Mouse (Mus musculus) heart, embryonic 11.5 days (tissue): ENCODE data around the gene Gm15262. TPM values are rescaled to one million over a fixed set of nuclear protein-coding genes. Genes with fewer than 3 reads are reported as not detected.
"Not testable (repeated sequence)": the region's sequence is repeated elsewhere in the genome, so short reads cannot be mapped to it uniquely, and the experiment has no call there.

Experiments
- ATAC-seq: fragments of 200-750 bp; cut with Nextera tagmentation; replicated peaks from 2 replicates; pipeline ENCODE4 v1.8.0; 2017; ENCODE audit warnings: moderate library complexity; ENCODE audit not compliant: insufficient number of reproducible peaks, low FRiP score, low TSS enrichment
- H3K27ac ChIP-seq: fragments of 300-500 bp; sonication (generic); 2 replicates; pipeline ENCODE4 v1.5.1; 2014; ENCODE audit warnings: mild to moderate bottlenecking, low read depth, low read length
- H3K27me3 ChIP-seq: fragments of 300-500 bp; sonication (generic); 2 replicates; pipeline ENCODE4 v1.6.1; 2014; ENCODE audit warnings: mild to moderate bottlenecking, low read length, mixed read lengths; ENCODE audit not compliant: control insufficient read depth, insufficient read depth
- H3K36me3 ChIP-seq: fragments of 300-500 bp; sonication (generic); 2 replicates; pipeline ENCODE4 v1.6.1; 2014; ENCODE audit warnings: mild to moderate bottlenecking, low read length, moderate library complexity, mixed read lengths; ENCODE audit not compliant: control insufficient read depth, insufficient read depth
- H3K4me1 ChIP-seq: fragments of 300-500 bp; sonication (generic); 2 replicates; pipeline ENCODE4 v1.6.1; 2014; ENCODE audit warnings: low read length; ENCODE audit not compliant: control insufficient read depth, insufficient read depth
- H3K4me2 ChIP-seq: fragments of 300-500 bp; sonication (generic); 2 replicates; pipeline ENCODE4 v1.6.1; 2014; ENCODE audit warnings: mild to moderate bottlenecking, moderate library complexity
- H3K4me3 ChIP-seq: fragments of 300-500 bp; sonication (generic); 2 replicates; pipeline ENCODE4 v1.5.1; 2014; ENCODE audit warnings: low read depth, low read length
- H3K9ac ChIP-seq: fragments of 300-500 bp; sonication (generic); 2 replicates; pipeline ENCODE4 v1.6.1; 2014; ENCODE audit warnings: mild to moderate bottlenecking, low read depth, low read length, moderate library complexity
- H3K9me3 ChIP-seq: fragments of 300-500 bp; sonication (generic); replicated peaks from 2 replicates; pipeline ENCODE4 v1.6.1; 2016; ENCODE audit warnings: low read length; ENCODE audit not compliant: control insufficient read depth
- WGBS: fragments of 180-500 bp; shearing (Covaris S2); extraction: QIAGEN DNeasy Blood & Tissue Kit; methylation state at CpG from one replicate; pipeline ENCODE4 v1.1.7; 2014; ENCODE audit not compliant: insufficient replicate concordance; 5-methylcytosine and 5-hydroxymethylcytosine counted together
- polyA plus RNA-seq: library from polyadenylated mRNA; unstranded; fragments of >200 nt; fragmentation: Nextera tagmentation; extraction: Ambion mirVana; gene quantifications from 2 replicates; pipeline ENCODE4 v1.2.1, GENCODE M21; 2014

Gene Gm15262
- not detected in 2 replicates for polyA plus RNA-seq

GRCm38 (mm10) chrX:161287156-161287555 is at the start of gene Gm15262:
TSS of gene Gm15262 (plus strand) at chrX:161287456.
- not testable (repeated sequence) for H3K9me3 ChIP-seq, H3K27me3 ChIP-seq, H3K36me3 ChIP-seq, H3K4me3 ChIP-seq, H3K9ac ChIP-seq, ATAC-seq, H3K4me2 ChIP-seq, H3K27ac ChIP-seq, H3K4me1 ChIP-seq
- 59% methylated on average over 2 of the region's 2 CpGs for WGBS

- H3K4me3 ChIP-seq = no peak overlapping the region
- no peak overlapping the region for H3K4me2 ChIP-seq
- no peaks in the 10 kb centered on the region for H3K36me3 ChIP-seq
- no peak overlapping the region for H3K27ac ChIP-seq
- 59% methylated on average over 1 of the region's 1 CpGs for WGBS
- H3K27me3 ChIP-seq = no peaks in the 10 kb centered on the region
- no peak overlapping the region for H3K9ac ChIP-seq
- ATAC-seq = no peak
- no peaks in the 10 kb centered on the region for H3K9me3 ChIP-seq
- H3K4me1 ChIP-seq = no peaks in the 10 kb centered on the region
Measured at GRCm38 (mm10) chrX:161308131-161308530, 20.9 kb downstream of the Gm15262 start.

GRCm38 (mm10) chrX:161316443-161316842 is 29.2 kb downstream of the Gm15262 start:
- no peak overlapping the region for H3K4me2 ChIP-seq
- H3K27ac ChIP-seq = no peak overlapping the region
- no peaks in the 10 kb centered on the region for H3K9me3 ChIP-seq
- H3K36me3 ChIP-seq = no peaks in the 10 kb centered on the region
- H3K4me3 ChIP-seq = no peak overlapping the region
- ATAC-seq = no peak
- no peak overlapping the region for H3K9ac ChIP-seq
- H3K27me3 ChIP-seq = no peaks in the 10 kb centered on the region
- H3K4me1 ChIP-seq = no peaks in the 10 kb centered on the region

- Histone ChIP-seq H3K9ac (no peak overlapping the region), H3K4me1 (no peaks in the 10 kb centered on the region), H3K27me3 (no peaks in the 10 kb centered on the region), H3K4me3 (no peak overlapping the region), H3K4me2 (no peak overlapping the region), H3K9me3 (no peaks in the 10 kb centered on the region), H3K27ac (no peak overlapping the region), H3K36me3 (no peaks in the 10 kb centered on the region)
- 35% methylated on average over 11 of the region's 11 CpGs for WGBS
- no peak for ATAC-seq
Measured at GRCm38 (mm10) chrX:161370927-161371326, 83.7 kb downstream of the Gm15262 start.

- Histone ChIP-seq H3K4me3 (no peak overlapping the region), H3K27me3 (no peaks in the 10 kb centered on the region), H3K36me3 (no peaks in the 10 kb centered on the region), H3K9ac (no peak overlapping the region), H3K4me2 (no peak overlapping the region), H3K27ac (no peak overlapping the region), H3K9me3 (no peaks in the 10 kb centered on the region), H3K4me1 (no peaks in the 10 kb centered on the region)
- WGBS = 59% methylated on average over 3 of the region's 3 CpGs
- ATAC-seq = no peak
Measured at GRCm38 (mm10) chrX:161371461-161371860, 84.2 kb downstream of the Gm15262 start.

GRCm38 (mm10) chrX:161375568-161375967 is 88.3 kb downstream of the Gm15262 start:
- no peaks in the 10 kb centered on the region for H3K27me3 ChIP-seq
- no peak overlapping the region for H3K9ac ChIP-seq
- H3K9me3 ChIP-seq = no peaks in the 10 kb centered on the region
- no peak for ATAC-seq
- H3K4me3 ChIP-seq = no peak overlapping the region
- no peak overlapping the region for H3K27ac ChIP-seq
- 52% methylated on average over 1 of the region's 1 CpGs for WGBS
- no peaks in the 10 kb centered on the region for H3K4me1 ChIP-seq
- H3K4me2 ChIP-seq = no peak overlapping the region
- no peaks in the 10 kb centered on the region for H3K36me3 ChIP-seq

- Histone ChIP-seq H3K9me3 (no peaks in the 10 kb centered on the region), H3K36me3 (no peaks in the 10 kb centered on the region), H3K27me3 (no peaks in the 10 kb centered on the region), H3K4me1 (no peaks in the 10 kb centered on the region), H3K4me2 (no peak overlapping the region), H3K4me3 (no peak overlapping the region), H3K9ac (no peak overlapping the region), H3K27ac (no peak overlapping the region)
- ATAC-seq = no peak
- 33% methylated on average over 8 of the region's 8 CpGs for WGBS
Measured at GRCm38 (mm10) chrX:161385791-161386190, 98.5 kb downstream of the Gm15262 start.

- no peaks in the 10 kb centered on the region for H3K36me3 ChIP-seq
- no peak overlapping the region for H3K4me2 ChIP-seq
- no peaks in the 10 kb centered on the region for H3K9me3 ChIP-seq
- H3K27me3 ChIP-seq = no peaks in the 10 kb centered on the region
- no peak for ATAC-seq
- H3K4me3 ChIP-seq = no peak overlapping the region
- H3K27ac ChIP-seq = no peak overlapping the region
- 68% methylated on average over 4 of the region's 4 CpGs for WGBS
- no peaks in the 10 kb centered on the region for H3K4me1 ChIP-seq
- H3K9ac ChIP-seq = no peak overlapping the region
Measured at GRCm38 (mm10) chrX:161387942-161388341, 100.7 kb downstream of the Gm15262 start.

- Histone ChIP-seq H3K36me3 (no peaks in the 10 kb centered on the region), H3K27me3 (no peaks in the 10 kb centered on the region), H3K4me2 (no peak overlapping the region), H3K4me1 (no peaks in the 10 kb centered on the region), H3K27ac (no peak overlapping the region), H3K9me3 (no peaks in the 10 kb centered on the region), H3K4me3 (no peak overlapping the region), H3K9ac (no peak overlapping the region)
- no peak for ATAC-seq
- WGBS = 20% methylated on average over 11 of the region's 11 CpGs
Measured at GRCm38 (mm10) chrX:161399110-161399509, 111.9 kb downstream of the Gm15262 start.
